Mouse (Mus musculus) kidney, adult 2 months (tissue): ENCODE results near the gene Kmt5b. TPM values are rescaled to one million over a fixed set of nuclear protein-coding genes. Genes with fewer than 3 reads are reported as not detected.

Experiments
- DNase-seq: peaks from one replicate; pipeline ENCODE4 v3.0.0; 2021
- H3K27ac ChIP-seq: fragments of 200-500 bp; 2 replicates; pipeline ENCODE4 v1.5.1; 2012; ENCODE audit warnings: low read depth, low read length, control low read depth, inconsistent platforms; ENCODE audit not compliant: insufficient read depth
- H3K27me3 ChIP-seq: fragments of 200-500 bp; replicated peaks from 2 replicates; pipeline ENCODE4 v1.6.1; 2012; ENCODE audit warnings: mild to moderate bottlenecking, moderate library complexity, low read length, inconsistent platforms; ENCODE audit not compliant: control insufficient read depth, insufficient read depth
- H3K36me3 ChIP-seq: fragments of 200-500 bp; 2 replicates; pipeline ENCODE4 v1.6.1; 2012; ENCODE audit warnings: mild to moderate bottlenecking, moderate library complexity, low read length, inconsistent platforms; ENCODE audit not compliant: control insufficient read depth, insufficient read depth
- H3K4me1 ChIP-seq: fragments of 200-500 bp; 2 replicates; pipeline ENCODE4 v1.6.1; 2011; ENCODE audit warnings: low read length; ENCODE audit not compliant: control insufficient read depth, insufficient read depth
- H3K4me3 ChIP-seq: fragments of 200-500 bp; 2 replicates; pipeline ENCODE4 v1.5.1; 2011; ENCODE audit warnings: mild to moderate bottlenecking, low read depth, low read length, control low read depth; ENCODE audit not compliant: insufficient read depth
- CTCF ChIP-seq: fragments of 200-500 bp; conservative IDR thresholded peaks from 2 replicates; pipeline ENCODE4 v1.5.1; 2011; ENCODE audit warnings: low read depth, mild to moderate bottlenecking, control low read depth, low read length, moderate library complexity, mixed read lengths; ENCODE audit not compliant: insufficient read depth, insufficient read length
- POLR2A ChIP-seq: fragments of 200-500 bp; IDR thresholded peaks from one replicate; pipeline ENCODE4 v1.6.1; 2011; ENCODE audit warnings: low read depth, low read length, control low read depth
- WGBS: fragments of 180-500 bp; shearing (Covaris S2); methylation state at CpG from one replicate; pipeline ENCODE4 v1.1.7; 2018; 5-methylcytosine and 5-hydroxymethylcytosine counted together
- polyA plus RNA-seq: library from polyadenylated mRNA; depleted of rRNA; stranded (reverse); fragments of >200 nt; gene quantifications from 2 replicates; pipeline ENCODE4 v1.2.3, GENCODE M21; 2012

The Kmt5b gene
- polyA plus RNA-seq, 1 experiment, result 12.6 TPM

DNA sequence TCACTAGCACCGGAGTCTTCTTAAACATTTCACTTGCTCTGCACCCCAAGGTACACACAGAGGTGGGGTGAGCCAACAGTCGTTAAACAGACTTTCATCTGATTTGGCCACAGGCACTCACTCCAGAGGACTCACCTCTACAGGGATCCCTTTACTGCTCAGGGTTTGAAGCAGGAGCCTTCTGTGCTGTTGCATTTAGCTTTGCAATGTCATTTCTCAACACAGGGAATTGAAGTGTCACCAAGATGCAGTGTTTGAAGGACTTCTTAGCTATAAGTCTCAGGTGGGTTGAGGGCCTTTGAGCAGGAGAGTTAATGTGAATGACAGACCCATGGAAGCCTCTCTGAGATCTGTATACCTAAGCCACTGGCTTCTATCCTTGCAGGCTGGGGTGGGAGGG, 76.4 kb downstream of the Kmt5b start:
- no peak for DNase-seq
- no peak overlapping the region for H3K4me3 ChIP-seq
- no peaks in the 10 kb centered on the region for H3K27me3 ChIP-seq
- WGBS, result 72% methylated on average over 2 of the region's 2 CpGs
- H3K36me3 ChIP-seq, result no peaks in the 10 kb centered on the region
- TF ChIP-seq POLR2A (no peak), CTCF (no peak)
- H3K27ac ChIP-seq, result peak overlapping the region; percentile 83
- H3K4me1 ChIP-seq, result peaks cover 26% of the 10 kb centered on the region; the same call in 1 of the 2 replicates

- 89% methylated on average over 1 of the region's 1 CpGs for WGBS
- Histone ChIP-seq H3K4me3 (no peak overlapping the region), H3K4me1 (peaks cover 36% of the 10 kb centered on the region), H3K36me3 (no peaks in the 10 kb centered on the region), H3K27ac (peak overlapping the region; percentile 21; the same call in 1 of the 2 replicates), H3K27me3 (no peaks in the 10 kb centered on the region)
- TF ChIP-seq POLR2A (no peak), CTCF (no peak)
- no peak for DNase-seq
Observed at GRCm38 (mm10) chr19:3844836-3845235, 77.6 kb downstream of the Kmt5b start.

- H3K4me1 ChIP-seq, result peaks cover 37% of the 10 kb centered on the region
- TF ChIP-seq POLR2A, result no peak
- H3K4me3 ChIP-seq, result no peak overlapping the region
- no peaks in the 10 kb centered on the region for H3K27me3 ChIP-seq
- H3K36me3 ChIP-seq, result no peaks in the 10 kb centered on the region
- no peak for DNase-seq
- WGBS, result 91% methylated on average over 11 of the region's 11 CpGs
- H3K27ac ChIP-seq, result 0 out of 2 replicates have a peak overlapping the region, but pooled peaks have one; percentile 37
Observed at GRCm38 (mm10) chr19:3845339-3845738, 78.1 kb downstream of the Kmt5b start.

DNA sequence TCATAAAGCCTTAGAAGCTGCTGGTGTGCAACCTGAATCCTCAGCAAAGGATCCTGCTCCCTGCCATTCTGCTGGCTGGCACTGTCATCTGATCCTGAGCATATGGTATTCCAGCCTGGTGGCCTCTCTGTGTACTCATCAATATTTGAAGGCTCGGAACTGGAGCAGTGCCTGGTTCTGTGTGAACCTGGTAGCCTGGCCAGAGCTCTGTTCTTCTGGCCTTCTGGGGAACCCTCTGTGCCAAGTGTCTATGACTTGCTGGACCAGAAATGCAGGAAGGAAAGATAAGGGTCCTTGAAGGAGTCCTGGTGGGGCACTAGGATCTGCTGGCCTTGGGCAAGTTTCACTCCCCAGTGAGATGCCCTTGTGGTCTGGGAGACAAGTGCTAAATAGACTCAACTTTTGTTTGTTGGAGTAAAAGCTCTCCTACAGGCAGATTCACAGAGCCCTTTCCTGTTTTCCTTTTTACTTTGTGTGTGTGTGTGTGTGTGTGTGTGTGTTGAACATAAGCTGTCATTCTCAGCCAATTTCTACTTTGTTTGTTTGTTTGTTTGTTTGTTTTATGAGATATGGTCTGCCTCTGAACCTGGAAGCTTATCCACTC, 78.7 kb downstream of the Kmt5b start:
- peak; percentile 32 for DNase-seq
- H3K4me1 ChIP-seq, result peaks cover 32% of the 10 kb centered on the region
- TF ChIP-seq CTCF (no peak; the same call in 1 of the 2 replicates), POLR2A (no peak)
- H3K27ac ChIP-seq, result no peak overlapping the region
- H3K4me3 ChIP-seq, result no peak overlapping the region
- no peaks in the 10 kb centered on the region for H3K36me3 ChIP-seq
- 68% methylated on average over 1 of the region's 1 CpGs for WGBS
- no peaks in the 10 kb centered on the region for H3K27me3 ChIP-seq

GRCm38 (mm10) chr19:3846676-3847604, 79.7 kb downstream of the Kmt5b start:
- WGBS, result 82% methylated on average over 10 of the region's 10 CpGs
- Histone ChIP-seq H3K4me1 (peaks cover 32% of the 10 kb centered on the region), H3K4me3 (no peak overlapping the region), H3K27me3 (no peaks in the 10 kb centered on the region), H3K27ac (no peak overlapping the region), H3K36me3 (no peaks in the 10 kb centered on the region)
- no peak for DNase-seq
- TF ChIP-seq POLR2A (no peak), CTCF (no peak)

DNA sequence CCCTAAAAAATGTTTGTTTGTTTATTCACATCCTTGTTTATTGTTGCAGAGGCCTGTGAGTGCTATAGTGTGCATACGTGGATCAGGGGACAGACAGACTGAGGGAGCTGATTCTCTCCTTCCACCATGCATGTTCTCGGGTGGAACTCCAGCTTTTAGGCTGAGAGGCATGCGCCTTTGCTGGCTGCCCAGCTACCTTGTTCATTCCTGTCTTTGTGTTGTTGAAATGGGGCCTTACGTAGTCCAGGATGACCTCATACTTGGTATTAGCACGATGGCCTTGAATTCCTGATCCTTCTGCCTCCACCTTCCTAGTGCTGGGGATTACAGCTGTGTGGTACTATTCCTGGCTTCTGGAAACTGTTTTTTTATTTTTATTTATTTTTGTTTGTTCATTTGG, 80.5 kb downstream of the Kmt5b start:
- H3K4me1 ChIP-seq, result peaks cover 27% of the 10 kb centered on the region
- H3K27ac ChIP-seq, result peak overlapping the region; percentile 5; the same call in 1 of the 2 replicates
- no peak overlapping the region for H3K4me3 ChIP-seq
- no peaks in the 10 kb centered on the region for H3K27me3 ChIP-seq
- H3K36me3 ChIP-seq, result no peaks in the 10 kb centered on the region
- TF ChIP-seq POLR2A (no peak), CTCF (no peak)
- WGBS, result 87% methylated on average over 5 of the region's 5 CpGs
- no peak for DNase-seq

GRCm38 (mm10) chr19:3848207-3848808, 81.1 kb downstream of the Kmt5b start:
- 39% methylated on average over 7 of the region's 7 CpGs for WGBS
- TF ChIP-seq CTCF, result no peak
- no peak for TF ChIP-seq POLR2A
- H3K27ac ChIP-seq, result peak overlapping the region; percentile 75

More at GRCm38 (mm10) chr19:3848207-3848808, 81.1 kb downstream of the Kmt5b start:
- H3K4me1 ChIP-seq, result peaks cover 24% of the 10 kb centered on the region
- peak; percentile 83 for DNase-seq
- no peak overlapping the region for H3K4me3 ChIP-seq
- H3K27me3 ChIP-seq, result no peaks in the 10 kb centered on the region
- H3K36me3 ChIP-seq, result no peaks in the 10 kb centered on the region
